Mouse (Mus musculus): ENCODE data around the gene Arl10. TPM values are rescaled to one million over a fixed set of nuclear protein-coding genes. Genes with fewer than 3 reads are reported as not detected.
A peak's percentile ranks its signal among the peaks of the same experiment; 100 is the strongest.

Arl10 gene
- polyA plus RNA-seq, 1 experiment from 2014 or later = 28.2 TPM

- 62% methylated on average over 4 of the region's 4 CpGs for whole genome bisulfite sequencing
- no peak for TF ChIP-seq CTCF (IDR thresholded peaks at IDR 0.05; ENCODE audit: low read depth)
- Histone ChIP-seq H3K36me3 (ENCODE audit: insufficient read depth) (0 out of 2 replicates have a peak, but pooled peaks cover 3% of the 10 kb centered on the region), H3K9me3 (ENCODE audit: low read depth, low read length) (no peaks in the 10 kb centered on the region), H3K4me1 (ENCODE audit: insufficient read depth) (no peaks in the 10 kb centered on the region), H3K27me3 (ENCODE audit: insufficient read depth, low read length) (no peaks in the 10 kb centered on the region), H3K27ac (ENCODE audit: low read depth) (no peak overlapping the region), H3K4me2 (no peak overlapping the region), H3K4me3 (ENCODE audit: low read depth, low read length) (no peak overlapping the region), H3K9ac (no peak overlapping the region)
- ATAC-seq (ENCODE audit: insufficient read depth) (no peak), DNase-seq (no peak)
Measured at GRCm38 (mm10) chr13:54604221-54604620, 29.4 kb downstream of the Arl10 start.

- WGBS = 64% methylated on average over 5 of the region's 5 CpGs
- ATAC-seq (ENCODE audit: insufficient read depth) (no peak), DNase-seq (no peak)
- Histone ChIP-seq H3K4me1 (ENCODE audit: insufficient read depth) (no peaks in the 10 kb centered on the region), H3K4me2 (no peak overlapping the region), H3K27ac (ENCODE audit: low read depth) (no peak overlapping the region), H3K27me3 (ENCODE audit: insufficient read depth, low read length) (no peaks in the 10 kb centered on the region), H3K36me3 (ENCODE audit: insufficient read depth) (0 out of 2 replicates have a peak, but pooled peaks cover 3% of the 10 kb centered on the region), H3K4me3 (ENCODE audit: low read depth, low read length) (no peak overlapping the region), H3K9me3 (ENCODE audit: low read depth, low read length) (no peaks in the 10 kb centered on the region), H3K9ac (no peak overlapping the region)
- no peak for TF ChIP-seq CTCF (IDR thresholded peaks at IDR 0.05; ENCODE audit: low read depth)
Measured at GRCm38 (mm10) chr13:54605426-54605825, 30.6 kb downstream of the Arl10 start.

GRCm38 (mm10) chr13:54607204-54607603, 32.4 kb downstream of the Arl10 start:
- Histone ChIP-seq H3K36me3 (ENCODE audit: insufficient read depth) (0 out of 2 replicates have a peak, but pooled peaks cover 3% of the 10 kb centered on the region), H3K9me3 (ENCODE audit: low read depth, low read length) (no peaks in the 10 kb centered on the region), H3K4me3 (ENCODE audit: low read depth, low read length) (no peak overlapping the region), H3K9ac (no peak overlapping the region), H3K27ac (ENCODE audit: low read depth) (no peak overlapping the region), H3K27me3 (ENCODE audit: insufficient read depth, low read length) (no peaks in the 10 kb centered on the region), H3K4me1 (ENCODE audit: insufficient read depth) (no peaks in the 10 kb centered on the region), H3K4me2 (no peak overlapping the region)
- no peak for ATAC-seq (ENCODE audit: insufficient read depth)
- 56% methylated on average over 5 of the region's 5 CpGs for WGBS
- no peak for TF ChIP-seq CTCF (IDR thresholded peaks at IDR 0.05; ENCODE audit: low read depth)
- DNase-seq = no peak

- no peak overlapping the region for H3K27ac ChIP-seq (ENCODE audit: low read depth)
- H3K4me3 ChIP-seq (ENCODE audit: low read depth, low read length) = no peak overlapping the region
- no peak overlapping the region for H3K4me2 ChIP-seq
- 0 out of 2 replicates have a peak, but pooled peaks cover 3% of the 10 kb centered on the region for H3K36me3 ChIP-seq (ENCODE audit: insufficient read depth)
- H3K9me3 ChIP-seq (ENCODE audit: low read depth, low read length) = no peaks in the 10 kb centered on the region
- no peaks in the 10 kb centered on the region for H3K4me1 ChIP-seq (ENCODE audit: insufficient read depth)
- H3K27me3 ChIP-seq (ENCODE audit: insufficient read depth, low read length) = no peaks in the 10 kb centered on the region
- no peak for TF ChIP-seq CTCF (IDR thresholded peaks at IDR 0.05; ENCODE audit: low read depth)
- ATAC-seq (ENCODE audit: insufficient read depth) (no peak), DNase-seq (no peak)
- H3K9ac ChIP-seq = no peak overlapping the region
- 64% methylated on average over 3 of the region's 3 CpGs for WGBS
Measured at GRCm38 (mm10) chr13:54608002-54608401, 33.2 kb downstream of the Arl10 start.

GRCm38 (mm10) chr13:54608666-54609065, 33.9 kb downstream of the Arl10 start:
- Histone ChIP-seq H3K9ac (peak overlapping the region; percentile 34), H3K36me3 (ENCODE audit: insufficient read depth) (0 out of 2 replicates have a peak, but pooled peaks cover 3% of the 10 kb centered on the region), H3K27me3 (ENCODE audit: insufficient read depth, low read length) (no peaks in the 10 kb centered on the region), H3K9me3 (ENCODE audit: low read depth, low read length) (no peaks in the 10 kb centered on the region), H3K27ac (ENCODE audit: low read depth) (no peak overlapping the region), H3K4me3 (ENCODE audit: low read depth, low read length) (no peak overlapping the region), H3K4me2 (0 out of 2 replicates have a peak overlapping the region, but pooled peaks have one; percentile 4), H3K4me1 (ENCODE audit: insufficient read depth) (no peaks in the 10 kb centered on the region)
- ATAC-seq (ENCODE audit: insufficient read depth) (no peak), DNase-seq (no peak)
- 29% methylated on average over 8 of the region's 8 CpGs for WGBS
- TF ChIP-seq CTCF (IDR thresholded peaks at IDR 0.05; ENCODE audit: low read depth) = no peak

- H3K27ac ChIP-seq (ENCODE audit: low read depth) = no peak overlapping the region
- no peak for TF ChIP-seq CTCF (IDR thresholded peaks at IDR 0.05; ENCODE audit: low read depth)
- 0 out of 2 replicates have a peak overlapping the region, but pooled peaks have one; percentile 1 for H3K4me2 ChIP-seq
- no peak overlapping the region for H3K9ac ChIP-seq
- WGBS = 44% methylated on average over 1 of the region's 1 CpGs
- no peaks in the 10 kb centered on the region for H3K4me1 ChIP-seq (ENCODE audit: insufficient read depth)
- ATAC-seq (ENCODE audit: insufficient read depth) = no peak
- no peaks in the 10 kb centered on the region for H3K9me3 ChIP-seq (ENCODE audit: low read depth, low read length)
- H3K36me3 ChIP-seq (ENCODE audit: insufficient read depth) = 0 out of 2 replicates have a peak, but pooled peaks cover 3% of the 10 kb centered on the region
- H3K4me3 ChIP-seq (ENCODE audit: low read depth, low read length) = no peak overlapping the region
- no peak for DNase-seq
- H3K27me3 ChIP-seq (ENCODE audit: insufficient read depth, low read length) = no peaks in the 10 kb centered on the region
Measured at GRCm38 (mm10) chr13:54609301-54609700, 34.5 kb downstream of the Arl10 start.

GRCm38 (mm10) chr13:54610613-54610971, 35.8 kb downstream of the Arl10 start:
- peak overlapping the region; percentile 98 for H3K4me2 ChIP-seq
- TF ChIP-seq CTCF (IDR thresholded peaks at IDR 0.05; ENCODE audit: low read depth) = no peak
- ATAC-seq (ENCODE audit: insufficient read depth) (peak; percentile 21), DNase-seq (no peak)
- WGBS = 10% methylated on average over 13 of the region's 13 CpGs
- peak overlapping the region; percentile 69 for H3K27ac ChIP-seq (ENCODE audit: low read depth)
- H3K9ac ChIP-seq = peak overlapping the region; percentile 74
- H3K27me3 ChIP-seq (ENCODE audit: insufficient read depth, low read length) = no peaks in the 10 kb centered on the region
- H3K36me3 ChIP-seq (ENCODE audit: insufficient read depth) = no peaks in the 10 kb centered on the region
- H3K4me3 ChIP-seq (ENCODE audit: low read depth, low read length) = peak overlapping the region; percentile 73
- no peaks in the 10 kb centered on the region for H3K4me1 ChIP-seq (ENCODE audit: insufficient read depth)
- no peaks in the 10 kb centered on the region for H3K9me3 ChIP-seq (ENCODE audit: low read depth, low read length)

All from lung, embryonic 14.5 days (tissue).